Mouse (Mus musculus) retina, postnatal 1 day (tissue): ENCODE measurements around the gene Olfr635.
"Not testable (repeated sequence)": the region's sequence is repeated elsewhere in the genome, so short reads cannot be mapped to it uniquely, and the experiment has no call there.

ENCODE experiments used
- DNase-seq: peaks from one replicate; pipeline ENCODE4 v3.0.0-alpha.2; 2012

The Olfr635 gene

DNA sequence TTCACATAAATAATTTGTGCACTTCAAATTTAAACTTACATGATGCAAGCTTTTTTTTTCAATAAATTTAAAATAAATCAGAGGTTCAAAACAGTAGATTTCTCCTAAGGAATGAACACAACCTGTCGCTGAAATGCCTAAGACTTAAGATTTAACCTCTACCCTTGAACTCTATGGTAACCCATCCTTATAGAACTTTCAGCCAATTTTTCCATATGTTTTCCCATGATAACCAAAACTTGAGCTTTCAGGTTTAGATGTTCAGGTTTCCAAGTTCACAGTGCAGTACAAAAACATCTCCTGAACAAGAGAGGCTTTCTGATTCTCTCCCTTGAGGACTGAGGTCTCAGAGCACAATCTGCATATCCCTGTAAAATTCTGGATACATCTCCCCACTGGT, at the start of gene Olfr635:
Gene Olfr635 (plus strand): TSS at position 301 of the 400 bp plus-strand sequence.
- no peak for DNase-seq

DNA sequence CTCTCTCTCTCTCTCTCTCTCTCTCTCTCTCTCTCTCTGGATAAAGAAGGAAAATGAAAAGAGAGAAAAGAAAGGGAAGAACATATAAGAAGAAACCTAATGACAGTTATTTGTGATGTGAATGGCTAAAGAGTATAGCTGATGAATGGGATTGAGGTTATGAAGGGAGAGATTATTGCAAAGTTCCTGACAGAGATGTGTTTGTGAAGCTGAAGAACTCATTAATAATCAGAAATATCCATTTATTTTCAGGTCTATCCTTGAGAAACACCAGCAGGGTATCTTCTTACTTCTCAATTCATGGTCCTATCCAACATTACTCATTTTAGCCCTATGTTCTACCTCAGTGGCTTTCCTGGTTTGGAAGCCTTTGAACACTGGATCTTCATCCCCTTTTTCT, 42.4 kb upstream of the Olfr635 start, which contains the start of gene Olfr631:
Gene Olfr631 (plus strand): TSS at position 301 of the 400 bp plus-strand sequence.
- DNase-seq = no peak

DNA sequence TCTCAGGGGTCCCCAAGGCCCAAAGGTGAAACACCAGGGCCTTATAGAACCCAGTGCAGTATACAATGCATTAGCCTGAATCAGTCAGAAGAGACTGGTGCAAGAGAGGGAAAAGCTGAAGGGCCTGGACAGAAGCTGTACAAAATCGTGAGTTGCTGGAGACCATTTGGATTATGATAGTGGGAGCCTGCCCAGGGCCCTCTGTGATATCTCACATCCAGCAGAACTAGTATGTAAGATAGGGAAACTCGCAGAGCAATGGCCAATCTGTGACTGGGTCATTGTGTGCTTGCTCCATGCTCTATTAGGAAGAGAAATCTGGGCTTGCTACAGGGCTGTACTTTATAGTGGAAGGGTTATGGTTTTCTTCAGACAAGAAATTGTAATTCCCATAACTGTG, 36.7 kb upstream of the Olfr635 start, which contains the start of gene Olfr632:
Gene Olfr632 (plus strand): TSS at position 84 of the 400 bp plus-strand sequence.
- DNase-seq = no peak

DNA sequence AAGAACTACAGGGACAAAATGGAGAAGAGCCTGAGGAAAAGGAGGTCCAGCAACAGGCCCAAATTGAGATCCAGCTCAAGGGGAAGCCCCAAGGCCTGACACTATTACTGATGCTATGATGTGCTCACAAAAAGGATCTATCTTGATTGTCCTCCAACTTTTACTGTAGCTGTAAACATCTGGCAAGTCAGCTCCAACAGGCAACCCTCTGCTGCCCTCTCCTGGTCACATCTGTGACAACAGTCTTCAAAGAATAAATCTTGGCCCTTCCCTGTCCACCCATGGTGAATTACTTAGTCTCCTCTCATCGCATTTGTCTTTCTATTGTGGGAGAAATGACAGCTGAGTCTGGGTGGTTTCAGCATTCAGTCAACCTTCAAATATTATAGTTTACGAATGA, 28.2 kb upstream of the Olfr635 start:
- peak; percentile 59 for DNase-seq

DNA sequence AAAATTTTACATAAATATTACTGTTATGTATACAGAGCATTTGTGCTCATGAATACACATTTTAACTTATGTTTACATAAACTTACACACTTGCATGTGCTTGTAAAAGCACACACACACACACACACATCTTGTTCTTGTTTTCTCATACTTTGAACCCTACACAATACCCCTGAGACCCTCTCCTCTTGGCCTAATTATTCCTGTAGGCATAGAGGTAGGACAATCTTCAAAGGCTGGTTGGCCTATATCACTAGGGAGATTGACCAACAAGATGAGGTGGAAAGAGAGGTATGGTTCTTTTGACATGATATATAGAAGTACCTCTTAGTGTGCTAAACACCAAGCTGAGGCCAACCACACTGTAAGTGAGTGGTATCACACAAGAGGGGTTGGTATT, 26.8 kb upstream of the Olfr635 start, which contains the start of gene Olfr633:
Gene Olfr633 (plus strand): TSS at position 301 of the 400 bp plus-strand sequence.
- DNase-seq = no peak

DNA sequence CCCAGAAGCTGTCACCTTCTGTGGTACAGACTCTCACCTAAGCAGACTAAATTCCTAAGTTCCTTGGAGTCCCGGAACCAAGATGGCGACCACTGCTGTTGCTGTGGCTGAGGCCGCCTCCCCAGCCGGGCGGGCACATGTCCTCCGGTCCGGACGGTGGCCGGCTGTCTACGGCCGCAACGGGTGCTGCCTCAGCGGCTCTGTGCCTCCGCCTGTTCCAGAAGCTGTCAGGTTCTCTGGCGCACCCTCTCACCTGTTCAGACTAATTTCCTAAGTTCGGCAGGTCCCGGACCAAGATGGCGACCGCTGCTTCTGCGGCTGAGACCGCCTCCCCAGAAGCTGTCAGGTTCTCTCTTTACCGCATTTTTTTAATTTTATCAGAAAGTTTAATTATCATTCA, 4.1 kb upstream of the Olfr635 start:
- not testable (repeated sequence) for DNase-seq

DNA sequence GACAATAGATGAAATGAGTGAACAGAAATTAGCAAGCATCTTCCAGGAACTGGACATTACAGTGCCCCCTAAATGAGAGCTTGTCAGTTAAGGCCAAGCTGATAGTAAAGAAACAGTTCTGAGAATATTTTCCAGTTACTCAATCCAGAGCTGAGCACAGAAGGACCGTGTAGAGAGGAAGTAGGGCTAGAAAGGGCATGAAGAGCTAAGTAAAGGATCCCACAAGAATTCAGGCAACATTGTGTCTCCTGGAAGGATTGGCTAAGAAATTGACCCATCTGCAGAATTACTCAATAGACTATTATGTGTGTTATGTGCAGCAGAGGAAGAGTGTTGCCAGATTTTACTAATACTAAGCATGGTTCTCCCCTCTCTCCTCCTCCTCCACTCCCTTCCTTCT, 830 bp downstream of the Olfr635 start:
- DNase-seq = no peak

DNA sequence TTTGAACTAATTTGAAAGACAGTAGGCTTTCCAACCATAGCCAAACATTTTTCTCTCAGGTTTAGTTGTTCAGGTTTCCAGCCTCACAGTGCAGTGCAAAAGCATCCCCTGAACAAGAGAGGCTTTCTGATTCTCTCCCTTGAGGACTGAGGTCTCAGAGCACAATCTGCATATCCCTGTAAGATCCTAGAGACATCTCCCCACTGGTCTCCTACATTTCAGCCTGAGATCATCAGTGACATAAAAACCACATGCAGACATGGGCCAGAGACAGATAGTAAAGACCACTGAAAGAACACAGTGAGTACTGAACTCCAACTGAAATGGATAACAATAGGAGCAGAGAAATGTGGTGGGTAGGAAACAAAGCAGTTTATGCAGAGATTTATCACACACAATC, 27.5 kb downstream of the Olfr635 start, which contains the start of gene Olfr638:
Gene Olfr638 (plus strand): TSS at position 301 of the 400 bp plus-strand sequence.
- DNase-seq = no peak

DNA sequence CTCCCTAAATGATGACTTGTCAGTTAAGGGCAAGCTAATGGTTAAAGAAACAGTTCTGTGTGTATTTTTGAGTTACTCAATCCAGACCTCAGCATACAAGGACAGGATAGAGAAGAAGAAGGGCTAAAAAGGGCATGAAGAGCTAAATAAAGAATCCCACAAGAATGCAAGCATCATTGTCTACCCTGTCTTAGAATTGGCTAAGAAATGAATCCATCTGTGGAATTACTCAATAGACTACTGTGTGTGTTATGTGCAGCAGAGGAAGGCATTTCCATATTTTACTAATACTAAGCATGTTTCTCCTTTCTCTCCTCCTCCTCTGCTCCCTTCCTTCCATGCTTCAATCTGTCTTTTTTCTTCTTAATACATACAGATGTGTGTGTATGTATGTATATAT, 28.2 kb downstream of the Olfr635 start:
- no peak for DNase-seq

DNA sequence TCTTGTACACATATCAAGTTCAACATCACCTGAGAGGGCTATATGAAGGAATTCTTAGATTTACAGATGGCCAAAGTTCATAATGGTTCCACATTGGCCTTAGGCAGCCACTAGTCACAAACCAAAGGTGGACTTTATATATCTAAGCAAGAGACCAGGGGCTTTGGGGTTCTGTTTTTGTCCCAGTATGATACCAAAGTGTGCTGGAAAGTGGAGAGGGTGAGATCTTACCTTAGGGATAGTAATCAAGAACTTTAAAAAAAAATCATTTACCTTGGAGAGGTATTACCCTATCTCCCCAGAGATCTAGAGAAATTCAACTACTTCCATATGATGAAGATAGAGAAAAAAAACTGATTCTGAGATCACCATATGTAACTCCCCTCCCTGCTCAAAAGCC, 46.3 kb downstream of the Olfr635 start, which contains the start of gene Olfr639:
Gene Olfr639 (minus strand): TSS at position 101 of the 400 bp plus-strand sequence.
- DNase-seq = no peak

DNA sequence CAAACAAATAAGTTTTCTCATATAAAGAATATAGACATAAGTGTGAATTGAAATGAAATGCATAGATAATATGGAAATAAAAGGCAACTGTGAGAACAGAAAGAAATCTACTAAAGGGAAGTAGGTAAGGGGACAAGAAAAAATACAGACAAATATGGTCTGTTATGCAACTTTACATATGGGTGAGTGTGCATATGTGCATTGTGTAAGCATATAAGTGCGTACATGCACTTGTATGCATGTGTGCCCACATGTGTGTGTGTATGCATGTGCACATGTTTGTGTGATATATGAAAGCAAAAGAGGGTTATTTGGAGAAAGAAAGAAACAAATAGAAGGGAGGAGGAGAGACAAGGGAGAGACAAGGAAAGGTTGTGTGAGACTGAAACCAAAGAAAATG, 48.0 kb downstream of the Olfr635 start:
- DNase-seq = no peak

DNA sequence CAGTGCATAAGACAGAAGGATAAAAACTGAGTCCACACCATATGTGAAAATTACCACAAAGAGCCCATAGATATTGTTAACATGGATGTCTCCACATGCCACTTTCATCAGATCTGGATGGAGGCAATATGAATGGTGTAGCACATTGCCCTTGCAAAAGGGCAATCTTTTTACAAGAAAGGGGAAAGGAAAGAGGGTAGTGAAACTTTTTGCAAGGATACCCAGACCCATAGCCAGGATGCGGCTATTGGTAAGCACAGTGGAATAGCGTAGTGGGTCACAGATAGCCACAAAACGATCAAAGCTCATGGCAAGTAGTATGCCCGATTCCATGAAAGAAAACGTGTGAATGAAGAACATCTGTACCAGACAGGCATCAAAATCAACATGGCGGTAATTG, 50.7 kb downstream of the Olfr635 start:
- no peak for DNase-seq

DNA sequence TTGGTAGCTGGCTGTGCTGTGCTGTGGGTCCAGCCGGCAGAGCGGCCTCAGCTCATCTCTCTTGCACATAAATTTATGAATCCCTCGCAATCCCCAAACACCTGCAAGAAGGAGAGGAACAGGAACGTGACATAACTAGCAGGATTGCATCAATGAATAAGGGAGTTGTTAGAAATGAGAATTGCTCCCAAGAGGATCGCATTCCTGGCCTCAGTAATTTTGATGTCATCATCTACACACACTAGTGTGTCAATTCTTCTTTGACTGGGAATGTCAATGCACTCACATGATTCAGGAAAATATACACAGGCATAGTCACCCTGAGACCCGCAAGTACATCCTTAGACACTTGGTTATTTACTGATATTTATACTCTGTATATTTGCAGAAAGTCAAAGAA, 54.5 kb downstream of the Olfr635 start, which contains the start of gene Olfr640:
Gene Olfr640 (minus strand): TSS at position 101 of the 400 bp plus-strand sequence.
- DNase-seq = no peak

DNA sequence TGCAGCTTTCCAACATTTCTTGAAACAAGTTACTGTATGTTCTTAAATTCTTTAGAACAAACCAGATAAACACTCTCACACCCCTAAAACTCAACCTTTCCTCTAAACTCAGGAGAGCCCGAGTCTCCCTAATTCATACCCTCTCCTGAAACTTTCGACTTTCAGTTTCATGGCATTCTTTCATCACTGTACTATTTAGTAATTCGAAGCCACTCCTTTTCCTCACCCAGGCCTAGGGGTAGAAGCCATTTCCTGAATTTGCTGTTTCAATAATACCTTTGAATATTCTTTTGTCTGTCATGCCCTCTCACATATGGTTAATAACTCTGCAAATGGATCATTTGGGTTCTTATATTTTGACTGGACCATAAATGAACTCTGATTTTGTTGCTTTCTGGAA, 56.0 kb downstream of the Olfr635 start:
- DNase-seq = no peak

DNA sequence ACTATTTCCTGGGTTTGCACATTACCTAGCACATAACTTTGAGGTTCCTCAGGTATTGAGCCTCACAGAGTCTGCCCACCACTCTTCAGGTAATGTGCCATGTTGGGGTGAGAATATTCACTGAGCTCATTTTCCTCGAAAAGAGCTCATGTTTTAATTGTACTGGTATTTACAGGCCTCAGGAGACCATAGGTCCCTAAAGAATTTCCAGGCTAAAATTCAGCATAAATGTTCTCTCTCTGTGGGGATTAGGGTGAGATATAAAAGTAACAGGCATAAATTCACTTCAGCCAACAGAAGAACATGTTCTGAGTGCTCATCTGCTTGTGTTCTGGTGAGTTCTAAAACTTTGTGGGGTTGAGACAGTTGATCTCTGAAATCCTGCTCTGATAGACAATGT, 64.2 kb downstream of the Olfr635 start, which contains the start of gene Olfr641:
Gene Olfr641 (plus strand): TSS at position 301 of the 400 bp plus-strand sequence.
- no peak for DNase-seq
